Mouse (Mus musculus) limb, embryonic 15.5 days (tissue): ENCODE results near the gene Cttnbp2nl. TPM values are rescaled to one million over a fixed set of nuclear protein-coding genes. Genes with fewer than 3 reads are reported as not detected.

Experiments
- ATAC-seq: fragments of 200-750 bp; cut with Nextera tagmentation; 2 replicates; pipeline ENCODE4 v1.8.0; 2017; ENCODE audit warnings: low read depth, moderate TSS enrichment; ENCODE audit not compliant: insufficient number of reproducible peaks, low FRiP score, low TSS enrichment
- H3K27ac ChIP-seq: fragments of 300-500 bp; sonication (generic); 2 replicates; pipeline ENCODE4 v1.5.1; 2015; ENCODE audit warnings: moderate library complexity, mild to moderate bottlenecking, inconsistent platforms
- H3K27me3 ChIP-seq: fragments of 300-500 bp; sonication (generic); 2 replicates; pipeline ENCODE4 v1.6.1; 2015; ENCODE audit warnings: inconsistent platforms
- H3K36me3 ChIP-seq: fragments of 300-500 bp; sonication (generic); 2 replicates; pipeline ENCODE4 v1.6.1; 2015; ENCODE audit warnings: inconsistent platforms
- H3K4me1 ChIP-seq: fragments of 300-500 bp; sonication (generic); 2 replicates; pipeline ENCODE4 v1.6.1; 2015; ENCODE audit warnings: inconsistent platforms
- H3K4me2 ChIP-seq: fragments of 300-500 bp; sonication (generic); 2 replicates; pipeline ENCODE4 v1.6.1; 2015; ENCODE audit warnings: mild to moderate bottlenecking, inconsistent platforms
- H3K4me3 ChIP-seq: fragments of 300-500 bp; sonication (generic); 2 replicates; pipeline ENCODE4 v1.5.1; 2015; ENCODE audit warnings: mild to moderate bottlenecking, inconsistent platforms
- H3K9ac ChIP-seq: fragments of 300-500 bp; sonication (generic); 2 replicates; pipeline ENCODE4 v1.6.1; 2015; ENCODE audit warnings: inconsistent platforms
- H3K9me3 ChIP-seq: fragments of 300-500 bp; sonication (generic); 2 replicates; pipeline ENCODE4 v1.6.1; 2016; ENCODE audit warnings: inconsistent platforms
- WGBS: fragments of 180-500 bp; shearing (Covaris S2); methylation state at CpG from one replicate; pipeline ENCODE4 v1.1.7; 2015; 5-methylcytosine and 5-hydroxymethylcytosine counted together
- polyA plus RNA-seq: library from polyadenylated mRNA; unstranded; fragments of >200 nt; fragmentation: Nextera tagmentation; extraction: Ambion mirVana; gene quantifications from 2 replicates; pipeline ENCODE4 v1.2.1, GENCODE M21; 2015

Gene Cttnbp2nl
- polyA plus RNA-seq, 1 experiment from 2014 or later: 28.1 TPM

GRCm38 (mm10) chr3:105055666-105056065, 2.7 kb upstream of the Cttnbp2nl start:
- Histone ChIP-seq H3K27ac (no peak overlapping the region), H3K4me1 (peaks cover 27% of the 10 kb centered on the region), H3K4me2 (no peak overlapping the region), H3K27me3 (no peaks in the 10 kb centered on the region), H3K4me3 (no peak overlapping the region), H3K9ac (no peak overlapping the region), H3K9me3 (no peaks in the 10 kb centered on the region), H3K36me3 (no peaks in the 10 kb centered on the region)
- ATAC-seq: no peak
- WGBS: 65% methylated on average over 4 of the region's 4 CpGs

- no peak overlapping the region for H3K9ac ChIP-seq
- H3K4me3 ChIP-seq: no peak overlapping the region
- H3K4me2 ChIP-seq: no peak overlapping the region
- H3K4me1 ChIP-seq: peaks cover 30% of the 10 kb centered on the region
- peak overlapping the region; percentile 43 for H3K27ac ChIP-seq
- H3K36me3 ChIP-seq: no peaks in the 10 kb centered on the region
- 60% methylated on average over 7 of the region's 7 CpGs for WGBS
- no peak for ATAC-seq
- no peaks in the 10 kb centered on the region for H3K27me3 ChIP-seq
- H3K9me3 ChIP-seq: no peaks in the 10 kb centered on the region
Measured at GRCm38 (mm10) chr3:105054952-105055351, 2.0 kb upstream of the Cttnbp2nl start.

- Histone ChIP-seq H3K27ac (peak overlapping the region; percentile 79), H3K9me3 (no peaks in the 10 kb centered on the region), H3K4me3 (peak overlapping the region; percentile 92), H3K4me2 (peak overlapping the region; percentile 67), H3K27me3 (no peaks in the 10 kb centered on the region), H3K9ac (0 out of 2 replicates have a peak overlapping the region, but pooled peaks have one; percentile 18), H3K36me3 (no peaks in the 10 kb centered on the region), H3K4me1 (peaks cover 27% of the 10 kb centered on the region)
- ATAC-seq: no peak
- whole genome bisulfite sequencing: 66% methylated on average over 4 of the region's 4 CpGs
Measured at GRCm38 (mm10) chr3:105053698-105054001, 704 bp upstream of the Cttnbp2nl start.

GRCm38 (mm10) chr3:105052171-105052936, 592 bp downstream of the Cttnbp2nl start:
- Histone ChIP-seq H3K27ac (peak overlapping the region; percentile 79), H3K4me1 (peaks cover 29% of the 10 kb centered on the region), H3K36me3 (no peaks in the 10 kb centered on the region), H3K9me3 (no peaks in the 10 kb centered on the region), H3K27me3 (no peaks in the 10 kb centered on the region), H3K4me3 (peak overlapping the region; percentile 92), H3K9ac (peak overlapping the region; percentile 88), H3K4me2 (peak overlapping the region; percentile 67)
- WGBS: under 1% methylated on average over 25 of the region's 37 CpGs
- ATAC-seq: peak; percentile 50

GRCm38 (mm10) chr3:105051103-105051502, 1.8 kb downstream of the Cttnbp2nl start:
- H3K27ac ChIP-seq: no peak overlapping the region
- H3K9ac ChIP-seq: no peak overlapping the region
- H3K36me3 ChIP-seq: no peaks in the 10 kb centered on the region
- H3K4me2 ChIP-seq: peak overlapping the region; percentile 67
- no peak overlapping the region for H3K4me3 ChIP-seq
- H3K9me3 ChIP-seq: no peaks in the 10 kb centered on the region
- WGBS: 26% methylated on average over 2 of the region's 2 CpGs
- H3K4me1 ChIP-seq: peaks cover 35% of the 10 kb centered on the region
- ATAC-seq: no peak
- no peaks in the 10 kb centered on the region for H3K27me3 ChIP-seq

GRCm38 (mm10) chr3:105049848-105050247, 3.1 kb downstream of the Cttnbp2nl start:
- Histone ChIP-seq H3K9me3 (no peaks in the 10 kb centered on the region), H3K27ac (no peak overlapping the region), H3K4me2 (no peak overlapping the region), H3K27me3 (no peaks in the 10 kb centered on the region), H3K9ac (no peak overlapping the region), H3K4me3 (no peak overlapping the region), H3K4me1 (peaks cover 39% of the 10 kb centered on the region), H3K36me3 (no peaks in the 10 kb centered on the region)
- no peak for ATAC-seq
- 62% methylated on average over 6 of the region's 6 CpGs for WGBS

- no peak overlapping the region for H3K4me3 ChIP-seq
- 0 out of 2 replicates have a peak overlapping the region, but pooled peaks have one; percentile 22 for H3K27ac ChIP-seq
- no peaks in the 10 kb centered on the region for H3K27me3 ChIP-seq
- H3K4me1 ChIP-seq: peaks cover 38% of the 10 kb centered on the region
- WGBS: 44% methylated on average over 8 of the region's 8 CpGs
- H3K4me2 ChIP-seq: no peak overlapping the region
- H3K36me3 ChIP-seq: no peaks in the 10 kb centered on the region
- H3K9me3 ChIP-seq: no peaks in the 10 kb centered on the region
- no peak overlapping the region for H3K9ac ChIP-seq
- no peak for ATAC-seq
Measured at GRCm38 (mm10) chr3:105047616-105048015, 5.3 kb downstream of the Cttnbp2nl start.

- H3K9ac ChIP-seq: no peak overlapping the region
- H3K4me2 ChIP-seq: no peak overlapping the region
- 66% methylated on average over 5 of the region's 5 CpGs for WGBS
- H3K27ac ChIP-seq: peak overlapping the region; percentile 22; the same call in 1 of the 2 replicates
- H3K4me3 ChIP-seq: no peak overlapping the region
- H3K27me3 ChIP-seq: no peaks in the 10 kb centered on the region
- peaks cover 34% of the 10 kb centered on the region for H3K4me1 ChIP-seq
- no peaks in the 10 kb centered on the region for H3K36me3 ChIP-seq
- no peaks in the 10 kb centered on the region for H3K9me3 ChIP-seq
- no peak for ATAC-seq
Measured at GRCm38 (mm10) chr3:105046870-105047269, 6.1 kb downstream of the Cttnbp2nl start.

GRCm38 (mm10) chr3:105043746-105044145, 9.2 kb downstream of the Cttnbp2nl start:
- no peak overlapping the region for H3K4me2 ChIP-seq
- no peaks in the 10 kb centered on the region for H3K36me3 ChIP-seq
- no peaks in the 10 kb centered on the region for H3K27me3 ChIP-seq
- no peak overlapping the region for H3K9ac ChIP-seq
- peaks cover 25% of the 10 kb centered on the region for H3K4me1 ChIP-seq
- no peaks in the 10 kb centered on the region for H3K9me3 ChIP-seq
- H3K27ac ChIP-seq: no peak overlapping the region
- no peak for ATAC-seq
- H3K4me3 ChIP-seq: no peak overlapping the region
- 88% methylated on average over 5 of the region's 5 CpGs for WGBS

- no peak for ATAC-seq
- peaks cover 14% of the 10 kb centered on the region for H3K4me1 ChIP-seq
- H3K27me3 ChIP-seq: no peaks in the 10 kb centered on the region
- no peak overlapping the region for H3K27ac ChIP-seq
- H3K4me3 ChIP-seq: no peak overlapping the region
- no peak overlapping the region for H3K4me2 ChIP-seq
- no peaks in the 10 kb centered on the region for H3K9me3 ChIP-seq
- no peak overlapping the region for H3K9ac ChIP-seq
- 86% methylated on average over 9 of the region's 9 CpGs for WGBS
- H3K36me3 ChIP-seq: peaks cover 22% of the 10 kb centered on the region
Measured at GRCm38 (mm10) chr3:105040983-105041625, 11.8 kb downstream of the Cttnbp2nl start.

GRCm38 (mm10) chr3:105040002-105040401, 12.9 kb downstream of the Cttnbp2nl start:
- ATAC-seq: no peak
- Histone ChIP-seq H3K9me3 (no peaks in the 10 kb centered on the region), H3K9ac (no peak overlapping the region), H3K27ac (no peak overlapping the region), H3K27me3 (no peaks in the 10 kb centered on the region), H3K4me1 (peaks cover 11% of the 10 kb centered on the region), H3K36me3 (peaks cover 33% of the 10 kb centered on the region), H3K4me2 (no peak overlapping the region), H3K4me3 (no peak overlapping the region)
- 27% methylated on average over 8 of the region's 8 CpGs for WGBS

- Histone ChIP-seq H3K4me2 (no peak overlapping the region), H3K9ac (no peak overlapping the region), H3K27me3 (no peaks in the 10 kb centered on the region), H3K36me3 (peaks cover 60% of the 10 kb centered on the region), H3K27ac (no peak overlapping the region), H3K4me3 (no peak overlapping the region), H3K4me1 (peaks cover 7% of the 10 kb centered on the region), H3K9me3 (no peaks in the 10 kb centered on the region)
- 81% methylated on average over 6 of the region's 6 CpGs for WGBS
- no peak for ATAC-seq
Measured at GRCm38 (mm10) chr3:105037240-105037770, 15.6 kb downstream of the Cttnbp2nl start.
